Mouse (Mus musculus): ENCODE results near the gene Myo10. TPM values are rescaled to one million over a fixed set of nuclear protein-coding genes. Genes with fewer than 3 reads are reported as not detected.
"Not testable (repeated sequence)": the region's sequence is repeated elsewhere in the genome, so short reads cannot be mapped to it uniquely, and the experiment has no call there.

Myo10 gene
- total and polyA plus RNA-seq, 2 experiments from 2014 or later: 29.3 to 34.7 TPM

GRCm38 (mm10) chr15:25712877-25713276 lies 90.6 kb downstream of the Myo10 start:
- no peak for DNase-seq (ENCODE audit: low spot score)
- Histone ChIP-seq H3K4me2 (ENCODE audit: low read depth, low read length, poor library complexity, severe bottlenecking) (no peak overlapping the region), H3K27ac (ENCODE audit: low read depth, low read length) (no peak overlapping the region), H3K4me3 (ENCODE audit: low read depth, low read length) (no peak overlapping the region), H3K27me3 (ENCODE audit: insufficient read depth, low read length) (no peaks in the 10 kb centered on the region), H3K9me3 (ENCODE audit: low read length) (no peaks in the 10 kb centered on the region), H3K4me1 (ENCODE audit: insufficient read depth, low read length) (no peaks in the 10 kb centered on the region), H3K9ac (replicated peaks; ENCODE audit: low read length, poor library complexity, severe bottlenecking) (no peak overlapping the region), H3K36me3 (ENCODE audit: insufficient read depth, low read length) (no peaks in the 10 kb centered on the region)
- 56% methylated on average over 4 of the region's 4 CpGs for WGBS
- no peak for TF ChIP-seq CTCF (IDR thresholded peaks at IDR 0.05)
- ATAC-seq (ENCODE audit: low FRiP score): no peak

- no peaks in the 10 kb centered on the region for H3K9me3 ChIP-seq (ENCODE audit: low read length)
- H3K36me3 ChIP-seq (ENCODE audit: insufficient read depth, low read length): no peaks in the 10 kb centered on the region
- peak; percentile 73 for DNase-seq (ENCODE audit: low spot score)
- H3K9ac ChIP-seq (replicated peaks; ENCODE audit: low read length, poor library complexity, severe bottlenecking): 0 out of 2 replicates have a peak overlapping the region, but pooled peaks have one; percentile 39
- H3K4me3 ChIP-seq (ENCODE audit: low read depth, low read length): peak overlapping the region; percentile 30
- H3K27ac ChIP-seq (ENCODE audit: low read depth, low read length): peak overlapping the region; percentile 40
- ATAC-seq (ENCODE audit: low FRiP score): peak; percentile 72
- no peaks in the 10 kb centered on the region for H3K27me3 ChIP-seq (ENCODE audit: insufficient read depth, low read length)
- WGBS: 39% methylated on average over 38 of the region's 38 CpGs
- TF ChIP-seq CTCF (IDR thresholded peaks at IDR 0.05): no peak
- H3K4me1 ChIP-seq (ENCODE audit: insufficient read depth, low read length): no peaks in the 10 kb centered on the region
- H3K4me2 ChIP-seq (ENCODE audit: low read depth, low read length, poor library complexity, severe bottlenecking): peak overlapping the region; percentile 56
Observed at GRCm38 (mm10) chr15:25713587-25714361, 91.4 kb downstream of the Myo10 start.

- no peaks in the 10 kb centered on the region for H3K27me3 ChIP-seq (ENCODE audit: insufficient read depth, low read length)
- TF ChIP-seq CTCF (IDR thresholded peaks at IDR 0.05): no peak
- H3K36me3 ChIP-seq (ENCODE audit: insufficient read depth, low read length): no peaks in the 10 kb centered on the region
- no peaks in the 10 kb centered on the region for H3K4me1 ChIP-seq (ENCODE audit: insufficient read depth, low read length)
- no peak overlapping the region for H3K4me3 ChIP-seq (ENCODE audit: low read depth, low read length)
- H3K4me2 ChIP-seq (ENCODE audit: low read depth, low read length, poor library complexity, severe bottlenecking): peak overlapping the region; percentile 10; the same call in 1 of the 2 replicates
- peak; percentile 69 for DNase-seq (ENCODE audit: low spot score)
- no peak overlapping the region for H3K27ac ChIP-seq (ENCODE audit: low read depth, low read length)
- peak; percentile 48; the same call in 1 of the 2 replicates for ATAC-seq (ENCODE audit: low FRiP score)
- 58% methylated on average over 10 of the region's 10 CpGs for WGBS
- no peak overlapping the region for H3K9ac ChIP-seq (replicated peaks; ENCODE audit: low read length, poor library complexity, severe bottlenecking)
- no peaks in the 10 kb centered on the region for H3K9me3 ChIP-seq (ENCODE audit: low read length)
Observed at GRCm38 (mm10) chr15:25715218-25715995, 93.1 kb downstream of the Myo10 start.

- no peak for TF ChIP-seq CTCF (IDR thresholded peaks at IDR 0.05)
- H3K27ac ChIP-seq (ENCODE audit: low read depth, low read length): no peak overlapping the region
- no peak for DNase-seq (ENCODE audit: low spot score)
Observed at GRCm38 (mm10) chr15:25715996-25716395, 93.7 kb downstream of the Myo10 start.

GRCm38 (mm10) chr15:25717006-25717405 lies 94.7 kb downstream of the Myo10 start:
- Histone ChIP-seq H3K4me1 (ENCODE audit: insufficient read depth, low read length) (no peaks in the 10 kb centered on the region), H3K27ac (ENCODE audit: low read depth, low read length) (no peak overlapping the region), H3K9ac (replicated peaks; ENCODE audit: low read length, poor library complexity, severe bottlenecking) (no peak overlapping the region), H3K4me3 (ENCODE audit: low read depth, low read length) (no peak overlapping the region), H3K4me2 (ENCODE audit: low read depth, low read length, poor library complexity, severe bottlenecking) (no peak overlapping the region), H3K27me3 (ENCODE audit: insufficient read depth, low read length) (no peaks in the 10 kb centered on the region), H3K9me3 (ENCODE audit: low read length) (no peaks in the 10 kb centered on the region), H3K36me3 (ENCODE audit: insufficient read depth, low read length) (no peaks in the 10 kb centered on the region)
- no peak for ATAC-seq (ENCODE audit: low FRiP score)
- peak; percentile 96 for TF ChIP-seq CTCF (IDR thresholded peaks at IDR 0.05)
- peak; percentile 93 for DNase-seq (ENCODE audit: low spot score)
- 18% methylated on average over 3 of the region's 3 CpGs for WGBS

More at GRCm38 (mm10) chr15:25715996-25716395, 93.7 kb downstream of the Myo10 start:
- Histone ChIP-seq H3K9ac (replicated peaks; ENCODE audit: low read length, poor library complexity, severe bottlenecking) (no peak overlapping the region), H3K4me2 (ENCODE audit: low read depth, low read length, poor library complexity, severe bottlenecking) (peak overlapping the region; percentile 10; the same call in 1 of the 2 replicates), H3K4me1 (ENCODE audit: insufficient read depth, low read length) (no peaks in the 10 kb centered on the region), H3K4me3 (ENCODE audit: low read depth, low read length) (no peak overlapping the region), H3K9me3 (ENCODE audit: low read length) (no peaks in the 10 kb centered on the region), H3K27me3 (ENCODE audit: insufficient read depth, low read length) (no peaks in the 10 kb centered on the region), H3K36me3 (ENCODE audit: insufficient read depth, low read length) (no peaks in the 10 kb centered on the region)
- ATAC-seq (ENCODE audit: low FRiP score): 0 out of 2 replicates have a peak, but pooled peaks have one; percentile 2
- 26% methylated on average over 11 of the region's 11 CpGs for WGBS

- WGBS: 65% methylated on average over 2 of the region's 4 CpGs
- DNase-seq (ENCODE audit: low spot score); H3K36me3 ChIP-seq (ENCODE audit: insufficient read depth, low read length); H3K9ac ChIP-seq (replicated peaks; ENCODE audit: low read length, poor library complexity, severe bottlenecking); H3K27ac ChIP-seq (ENCODE audit: low read depth, low read length); H3K4me3 ChIP-seq (ENCODE audit: low read depth, low read length); H3K4me1 ChIP-seq (ENCODE audit: insufficient read depth, low read length); H3K27me3 ChIP-seq (ENCODE audit: insufficient read depth, low read length); ATAC-seq (ENCODE audit: low FRiP score); H3K9me3 ChIP-seq (ENCODE audit: low read length); H3K4me2 ChIP-seq (ENCODE audit: low read depth, low read length, poor library complexity, severe bottlenecking): not testable (repeated sequence)
Observed at GRCm38 (mm10) chr15:25718104-25718503, 95.8 kb downstream of the Myo10 start.

Measured in midbrain, postnatal 0 days (tissue).